Mouse (Mus musculus): ENCODE measurements around the gene Fhl3. TPM values are rescaled to one million over a fixed set of nuclear protein-coding genes. Genes with fewer than 3 reads are reported as not detected.

Fhl3 gene
- polyA plus RNA-seq, 1 experiment from 2014 or later: 3.8 TPM

DNA sequence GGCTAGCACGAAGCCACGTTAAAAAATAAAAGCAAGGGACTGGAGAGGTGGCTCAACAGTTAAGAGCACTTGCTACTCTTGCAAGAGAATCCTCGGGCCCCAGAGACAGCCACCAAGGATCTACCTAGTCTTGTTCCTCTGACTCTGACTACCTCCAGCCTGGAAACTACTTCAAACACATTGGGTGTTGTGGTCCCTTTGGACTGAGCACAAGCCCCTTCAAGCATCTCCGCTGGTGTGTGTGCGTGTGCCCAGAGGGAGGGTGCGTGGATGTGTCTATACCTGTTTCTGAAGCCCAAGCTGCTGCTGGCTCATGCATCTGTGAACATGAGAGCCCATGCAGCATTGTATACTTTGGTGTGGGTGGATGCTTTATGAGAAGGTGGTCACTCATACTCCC is 24.5 kb upstream of the Fhl3 start:
- no peak for TF ChIP-seq CTCF (IDR thresholded peaks at IDR 0.05; ENCODE audit: low read depth)
- H3K9me3 ChIP-seq (ENCODE audit: control insufficient read depth): no peaks in the 10 kb centered on the region
- WGBS: 89% methylated on average over 6 of the region's 6 CpGs
- H3K27me3 ChIP-seq (replicated peaks; ENCODE audit: control insufficient read depth, insufficient read depth, low read length): peaks cover 9% of the 10 kb centered on the region
- H3K4me1 ChIP-seq (replicated peaks; ENCODE audit: control insufficient read depth, insufficient read depth, low read length): no peaks in the 10 kb centered on the region
- peaks cover 39% of the 10 kb centered on the region for H3K36me3 ChIP-seq (ENCODE audit: control insufficient read depth, insufficient read depth)
- no peak for ATAC-seq
- no peak overlapping the region for H3K4me2 ChIP-seq (replicated peaks; ENCODE audit: low read depth)
- no peak overlapping the region for H3K27ac ChIP-seq (ENCODE audit: low read depth, low read length)
- no peak overlapping the region for H3K9ac ChIP-seq (ENCODE audit: low read depth, low read length)
- H3K4me3 ChIP-seq (ENCODE audit: low read depth, low read length): no peak overlapping the region

GRCm38 (mm10) chr4:124682270-124682669 is 18.2 kb upstream of the Fhl3 start:
- peak; percentile 73 for TF ChIP-seq CTCF (IDR thresholded peaks at IDR 0.05; ENCODE audit: low read depth)
- ATAC-seq: no peak
- H3K4me1 ChIP-seq (replicated peaks; ENCODE audit: control insufficient read depth, insufficient read depth, low read length): no peaks in the 10 kb centered on the region
- H3K9me3 ChIP-seq (ENCODE audit: control insufficient read depth): no peaks in the 10 kb centered on the region
- peaks cover 58% of the 10 kb centered on the region for H3K36me3 ChIP-seq (ENCODE audit: control insufficient read depth, insufficient read depth)
- no peak overlapping the region for H3K4me2 ChIP-seq (replicated peaks; ENCODE audit: low read depth)
- 52% methylated on average over 7 of the region's 7 CpGs for WGBS
- no peaks in the 10 kb centered on the region for H3K27me3 ChIP-seq (replicated peaks; ENCODE audit: control insufficient read depth, insufficient read depth, low read length)
- no peak overlapping the region for H3K4me3 ChIP-seq (ENCODE audit: low read depth, low read length)
- no peak overlapping the region for H3K9ac ChIP-seq (ENCODE audit: low read depth, low read length)
- H3K27ac ChIP-seq (ENCODE audit: low read depth, low read length): no peak overlapping the region

DNA sequence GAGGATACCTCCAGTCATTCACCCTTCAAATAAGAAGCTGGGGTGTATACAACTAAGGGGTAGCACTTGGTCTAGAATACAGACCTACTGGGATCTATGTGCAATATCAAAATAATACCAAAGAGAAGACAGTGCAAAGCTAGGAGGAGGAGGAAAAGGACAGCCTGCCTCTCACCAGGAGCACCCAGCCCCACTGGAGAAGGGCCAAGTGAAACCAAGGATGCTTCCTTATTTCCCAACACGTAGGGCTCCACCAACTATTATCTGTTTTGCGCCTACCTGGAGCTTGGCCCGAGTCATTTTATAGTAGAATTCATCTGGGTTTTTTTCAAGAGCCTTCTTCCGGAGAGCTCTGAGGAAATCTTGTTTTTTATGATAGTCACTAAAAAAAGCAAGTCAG is 17.0 kb upstream of the Fhl3 start:
- TF ChIP-seq CTCF (IDR thresholded peaks at IDR 0.05; ENCODE audit: low read depth): no peak
- no peaks in the 10 kb centered on the region for H3K27me3 ChIP-seq (replicated peaks; ENCODE audit: control insufficient read depth, insufficient read depth, low read length)
- 63% methylated on average over 4 of the region's 4 CpGs for WGBS
- no peaks in the 10 kb centered on the region for H3K4me1 ChIP-seq (replicated peaks; ENCODE audit: control insufficient read depth, insufficient read depth, low read length)
- ATAC-seq: no peak
- no peak overlapping the region for H3K4me2 ChIP-seq (replicated peaks; ENCODE audit: low read depth)
- H3K36me3 ChIP-seq (ENCODE audit: control insufficient read depth, insufficient read depth): peaks cover 54% of the 10 kb centered on the region
- no peak overlapping the region for H3K4me3 ChIP-seq (ENCODE audit: low read depth, low read length)
- no peak overlapping the region for H3K27ac ChIP-seq (ENCODE audit: low read depth, low read length)
- H3K9ac ChIP-seq (ENCODE audit: low read depth, low read length): no peak overlapping the region
- no peaks in the 10 kb centered on the region for H3K9me3 ChIP-seq (ENCODE audit: control insufficient read depth)

DNA sequence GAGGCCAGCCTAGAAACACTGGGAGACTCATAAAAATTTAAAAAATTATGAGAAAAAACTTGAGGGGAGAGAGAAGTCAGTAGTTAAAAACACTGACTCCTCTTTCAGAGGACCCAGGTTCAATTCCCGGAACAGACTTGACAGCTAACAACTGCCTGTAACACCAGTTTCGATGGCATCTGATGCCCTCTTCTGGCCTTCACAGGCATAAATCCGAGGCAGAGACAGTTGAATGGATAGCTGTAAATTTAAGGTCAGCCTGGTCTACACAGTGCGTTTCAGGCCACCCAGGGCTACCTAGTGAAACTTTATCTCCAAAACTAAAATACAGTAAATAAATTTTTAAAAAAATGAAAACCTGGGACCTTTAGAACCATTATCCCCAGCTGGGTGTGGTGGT is 15.5 kb upstream of the Fhl3 start:
- TF ChIP-seq CTCF (IDR thresholded peaks at IDR 0.05; ENCODE audit: low read depth): peak; percentile 46
- H3K4me3 ChIP-seq (ENCODE audit: low read depth, low read length): no peak overlapping the region
- no peaks in the 10 kb centered on the region for H3K9me3 ChIP-seq (ENCODE audit: control insufficient read depth)
- WGBS: 77% methylated on average over 4 of the region's 4 CpGs
- no peak for ATAC-seq
- no peaks in the 10 kb centered on the region for H3K4me1 ChIP-seq (replicated peaks; ENCODE audit: control insufficient read depth, insufficient read depth, low read length)
- no peak overlapping the region for H3K4me2 ChIP-seq (replicated peaks; ENCODE audit: low read depth)
- no peak overlapping the region for H3K9ac ChIP-seq (ENCODE audit: low read depth, low read length)
- no peak overlapping the region for H3K27ac ChIP-seq (ENCODE audit: low read depth, low read length)
- H3K36me3 ChIP-seq (ENCODE audit: control insufficient read depth, insufficient read depth): peaks cover 39% of the 10 kb centered on the region
- no peaks in the 10 kb centered on the region for H3K27me3 ChIP-seq (replicated peaks; ENCODE audit: control insufficient read depth, insufficient read depth, low read length)

DNA sequence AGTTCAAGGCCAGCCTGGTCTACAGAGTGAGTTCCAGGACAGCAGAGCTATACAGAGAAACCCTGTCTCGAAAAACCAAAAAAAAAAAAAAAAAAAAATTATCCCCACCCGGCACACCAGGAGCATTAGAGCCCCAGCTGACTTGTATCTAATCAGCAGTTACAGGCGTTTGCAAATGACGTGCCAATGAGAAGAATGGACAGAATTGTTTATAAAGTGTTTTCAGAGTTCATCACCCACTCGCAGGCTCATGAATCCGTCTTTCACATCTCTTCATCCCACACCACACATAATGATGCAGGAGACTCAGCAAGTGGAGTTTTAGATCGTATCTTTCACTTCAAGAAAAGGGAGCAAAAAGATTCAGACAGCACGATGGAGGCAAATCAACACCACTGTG is 15.0 kb upstream of the Fhl3 start:
- TF ChIP-seq CTCF (IDR thresholded peaks at IDR 0.05; ENCODE audit: low read depth): no peak
- ATAC-seq: no peak
- H3K27ac ChIP-seq (ENCODE audit: low read depth, low read length): no peak overlapping the region
- no peaks in the 10 kb centered on the region for H3K27me3 ChIP-seq (replicated peaks; ENCODE audit: control insufficient read depth, insufficient read depth, low read length)
- H3K4me3 ChIP-seq (ENCODE audit: low read depth, low read length): no peak overlapping the region
- H3K9me3 ChIP-seq (ENCODE audit: control insufficient read depth): no peaks in the 10 kb centered on the region
- H3K4me2 ChIP-seq (replicated peaks; ENCODE audit: low read depth): no peak overlapping the region
- H3K9ac ChIP-seq (ENCODE audit: low read depth, low read length): no peak overlapping the region
- WGBS: 84% methylated on average over 8 of the region's 8 CpGs
- no peaks in the 10 kb centered on the region for H3K4me1 ChIP-seq (replicated peaks; ENCODE audit: control insufficient read depth, insufficient read depth, low read length)
- peaks cover 35% of the 10 kb centered on the region for H3K36me3 ChIP-seq (ENCODE audit: control insufficient read depth, insufficient read depth)

GRCm38 (mm10) chr4:124685897-124686402 is 14.6 kb upstream of the Fhl3 start:
- no peaks in the 10 kb centered on the region for H3K27me3 ChIP-seq (replicated peaks; ENCODE audit: control insufficient read depth, insufficient read depth, low read length)
- H3K36me3 ChIP-seq (ENCODE audit: control insufficient read depth, insufficient read depth): peaks cover 31% of the 10 kb centered on the region
- H3K9ac ChIP-seq (ENCODE audit: low read depth, low read length): no peak overlapping the region
- H3K4me1 ChIP-seq (replicated peaks; ENCODE audit: control insufficient read depth, insufficient read depth, low read length): no peaks in the 10 kb centered on the region
- WGBS: 75% methylated on average over 8 of the region's 8 CpGs
- no peak for ATAC-seq
- no peak overlapping the region for H3K27ac ChIP-seq (ENCODE audit: low read depth, low read length)
- H3K9me3 ChIP-seq (ENCODE audit: control insufficient read depth): no peaks in the 10 kb centered on the region
- no peak overlapping the region for H3K4me3 ChIP-seq (ENCODE audit: low read depth, low read length)
- no peak for TF ChIP-seq CTCF (IDR thresholded peaks at IDR 0.05; ENCODE audit: low read depth)
- H3K4me2 ChIP-seq (replicated peaks; ENCODE audit: low read depth): no peak overlapping the region

GRCm38 (mm10) chr4:124691455-124691854 is 9.0 kb upstream of the Fhl3 start:
- Histone ChIP-seq H3K36me3 (ENCODE audit: control insufficient read depth, insufficient read depth) (0 out of 2 replicates have a peak, but pooled peaks cover 5% of the 10 kb centered on the region), H3K27ac (ENCODE audit: low read depth, low read length) (no peak overlapping the region), H3K4me1 (replicated peaks; ENCODE audit: control insufficient read depth, insufficient read depth, low read length) (no peaks in the 10 kb centered on the region), H3K9me3 (ENCODE audit: control insufficient read depth) (no peaks in the 10 kb centered on the region), H3K27me3 (replicated peaks; ENCODE audit: control insufficient read depth, insufficient read depth, low read length) (no peaks in the 10 kb centered on the region), H3K9ac (ENCODE audit: low read depth, low read length) (no peak overlapping the region), H3K4me2 (replicated peaks; ENCODE audit: low read depth) (no peak overlapping the region), H3K4me3 (ENCODE audit: low read depth, low read length) (no peak overlapping the region)
- no peak for ATAC-seq
- WGBS: 84% methylated on average over 8 of the region's 8 CpGs
- TF ChIP-seq CTCF (IDR thresholded peaks at IDR 0.05; ENCODE audit: low read depth): no peak

Data from intestine, postnatal 0 days (tissue).